Mouse (Mus musculus) cerebellum, postnatal 36 days (tissue): Measurements from ENCODE around the gene Cyth2.
A peak's percentile ranks its signal among the peaks of the same experiment; 100 is the strongest.

Source experiments
- DNase-seq, 2 experiments: peaks; one replicate each; pipeline ENCODE4 v3.0.0; 2021 to 2022; ENCODE audit warnings: mixed read lengths in 2 of 2

Cyth2 gene

GRCm38 (mm10) chr7:45812921-45813320 lies 1.5 kb downstream of the Cyth2 start:
- no peak for DNase-seq

- peak in 1 of 2 experiments; percentile 37 for DNase-seq
Measured at GRCm38 (mm10) chr7:45809276-45810075, 4.9 kb downstream of the Cyth2 start.

GRCm38 (mm10) chr7:45808471-45808870 lies 5.9 kb downstream of the Cyth2 start:
- DNase-seq, result no peak

GRCm38 (mm10) chr7:45805941-45806340 lies 8.4 kb downstream of the Cyth2 start:
- DNase-seq, result no peak

- DNase-seq, result no peak
Measured at GRCm38 (mm10) chr7:45802551-45802950, 11.8 kb downstream of the Cyth2 start.

GRCm38 (mm10) chr7:45801348-45801747 lies 13.0 kb downstream of the Cyth2 start:
- DNase-seq, result peak; percentile 94 to 96

- no peak for DNase-seq
Measured at GRCm38 (mm10) chr7:45800546-45801204, 13.7 kb downstream of the Cyth2 start.

- no peak for DNase-seq
Measured at GRCm38 (mm10) chr7:45800001-45800400, 14.4 kb downstream of the Cyth2 start.

GRCm38 (mm10) chr7:45798931-45799330 lies 15.4 kb downstream of the Cyth2 start:
- DNase-seq, result no peak

GRCm38 (mm10) chr7:45798511-45798836 lies 15.9 kb downstream of the Cyth2 start:
- DNase-seq, result peak; percentile 28 to 42

GRCm38 (mm10) chr7:45797661-45798510 lies 16.5 kb downstream of the Cyth2 start:
- DNase-seq, result no peak

- DNase-seq, result no peak
Measured at GRCm38 (mm10) chr7:45796950-45797349, 17.4 kb downstream of the Cyth2 start.

GRCm38 (mm10) chr7:45794971-45795370 lies 19.4 kb downstream of the Cyth2 start:
- DNase-seq, result no peak

- no peak for DNase-seq
Measured at GRCm38 (mm10) chr7:45793969-45794585, 20.3 kb downstream of the Cyth2 start.

GRCm38 (mm10) chr7:45793240-45793639 lies 21.1 kb downstream of the Cyth2 start:
- no peak for DNase-seq

- DNase-seq, result no peak
Measured at GRCm38 (mm10) chr7:45791756-45792490, 22.5 kb downstream of the Cyth2 start.

- no peak for DNase-seq
Measured at GRCm38 (mm10) chr7:45790721-45791120, 23.7 kb downstream of the Cyth2 start.

- no peak for DNase-seq
Measured at GRCm38 (mm10) chr7:45787642-45788041, 26.7 kb downstream of the Cyth2 start.

GRCm38 (mm10) chr7:45786661-45787413 lies 27.5 kb downstream of the Cyth2 start:
- DNase-seq, result peak; percentile 63 to 71

GRCm38 (mm10) chr7:45786136-45786578 lies 28.2 kb downstream of the Cyth2 start:
- peak; percentile 70 to 72 for DNase-seq

GRCm38 (mm10) chr7:45785388-45786135 lies 28.8 kb downstream of the Cyth2 start:
- peak; percentile 57 to 67 for DNase-seq
